Mouse (Mus musculus): ENCODE data around the gene Slc24a4. TPM values are rescaled to one million over a fixed set of nuclear protein-coding genes. Genes with fewer than 3 reads are reported as not detected.
"Not testable (repeated sequence)": the region's sequence is repeated elsewhere in the genome, so short reads cannot be mapped to it uniquely, and the experiment has no call there.

Slc24a4 gene
- total RNA-seq, 2 experiments from 2014 or later = 45.0 to 49.2 TPM

DNA sequence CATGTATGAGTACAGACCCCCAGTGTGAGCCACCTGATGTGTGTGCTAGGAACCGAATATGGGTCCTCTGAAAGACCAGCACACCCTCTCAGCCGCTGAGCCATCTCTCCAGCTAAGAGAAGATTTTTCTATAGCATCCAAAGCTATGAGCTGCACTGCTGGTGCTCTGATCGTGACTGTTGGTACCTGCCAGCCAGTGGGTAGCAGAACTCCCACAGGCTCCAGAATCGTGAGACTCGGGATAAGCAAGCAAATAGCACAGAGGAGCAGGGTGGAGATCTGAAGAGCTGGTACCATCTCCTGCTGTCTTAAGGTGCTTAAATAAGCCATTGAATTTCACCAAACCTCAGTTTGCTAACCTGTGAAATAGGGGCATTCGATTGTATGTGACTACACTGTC, 119.6 kb downstream of the Slc24a4 start:
- DNase-seq (ENCODE audit: low spot score in 2 of 2) = peak; percentile 29 to 64

DNA sequence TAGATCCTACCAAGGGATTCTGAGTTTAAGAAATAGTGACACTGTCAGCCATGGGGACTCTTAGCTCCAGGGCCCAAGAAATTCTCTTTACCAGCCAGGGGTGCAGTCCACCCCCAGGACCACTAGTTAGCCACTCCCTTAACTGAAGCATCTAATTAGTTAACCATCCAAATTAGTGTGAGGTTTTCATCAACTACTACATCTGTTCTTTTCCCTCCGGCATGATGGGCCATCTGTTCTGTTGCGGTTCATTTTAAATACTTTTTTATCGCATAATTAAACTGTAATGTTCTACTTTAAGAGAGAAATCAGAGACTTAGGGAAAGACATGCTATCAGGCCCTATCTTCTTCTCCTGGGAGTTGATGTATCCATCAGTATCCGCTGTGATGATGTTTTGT, 121.8 kb downstream of the Slc24a4 start:
- DNase-seq (ENCODE audit: low spot score in 2 of 2) = no peak

- DNase-seq (ENCODE audit: low spot score in 2 of 2) = peak; percentile 30 to 33
Measured at GRCm38 (mm10) chr12:102251070-102251469, 122.5 kb downstream of the Slc24a4 start.

- DNase-seq (ENCODE audit: low spot score in 2 of 2) = peak in 1 of 2 experiments; percentile 22
Measured at GRCm38 (mm10) chr12:102251985-102252384, 123.5 kb downstream of the Slc24a4 start.

GRCm38 (mm10) chr12:102252525-102252924, 124.0 kb downstream of the Slc24a4 start:
- no peak for DNase-seq (ENCODE audit: low spot score in 2 of 2)

DNA sequence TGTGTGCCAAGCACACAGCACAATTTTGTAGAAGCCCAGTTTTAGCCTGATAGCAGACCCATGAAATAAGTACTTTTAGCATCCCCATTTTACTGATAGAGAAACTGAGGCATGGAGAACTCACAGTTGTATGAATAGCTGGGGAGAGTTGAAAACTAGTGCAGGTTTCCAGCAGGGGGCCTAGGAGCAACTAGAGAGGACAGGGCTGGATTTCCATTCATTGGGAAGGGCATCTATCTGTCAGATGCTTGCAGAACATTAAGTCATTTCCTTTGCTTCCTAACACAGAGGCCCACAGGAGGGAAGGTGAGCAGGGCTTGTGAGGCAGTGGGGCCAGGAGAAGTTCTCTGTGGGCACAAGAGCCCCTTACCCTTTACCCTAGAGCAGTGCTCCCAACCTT, 126.5 kb downstream of the Slc24a4 start:
- no peak for DNase-seq (ENCODE audit: low spot score in 2 of 2)

DNA sequence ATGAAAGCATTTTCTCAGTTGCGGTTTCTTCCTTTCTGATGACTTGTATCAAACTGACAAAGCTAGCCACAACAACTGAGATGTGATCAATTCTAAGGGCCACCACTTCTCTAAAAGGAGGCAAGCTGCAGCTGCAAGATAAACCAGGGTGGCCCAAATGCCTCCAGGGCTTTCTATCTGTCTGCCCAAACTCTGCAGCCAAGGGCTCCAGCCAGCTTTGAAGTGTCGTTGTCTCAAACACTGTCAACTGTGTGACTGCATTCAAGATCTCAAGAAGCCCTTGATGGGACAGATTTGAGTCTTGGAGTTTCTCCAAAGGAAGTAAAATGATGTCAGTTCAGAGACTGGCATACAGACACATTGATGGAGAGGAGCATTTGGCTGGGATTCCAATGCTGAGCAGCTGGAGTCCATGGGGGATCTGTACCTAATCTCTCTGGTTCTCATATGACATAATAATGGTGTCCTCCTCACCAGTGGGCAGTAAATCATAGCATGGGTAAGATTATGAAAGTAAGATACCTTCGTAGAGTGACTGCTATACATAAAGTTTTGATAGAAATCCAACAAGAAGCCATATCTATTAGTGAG, 130.1 kb downstream of the Slc24a4 start:
- no peak for DNase-seq (ENCODE audit: low spot score in 2 of 2)

DNA sequence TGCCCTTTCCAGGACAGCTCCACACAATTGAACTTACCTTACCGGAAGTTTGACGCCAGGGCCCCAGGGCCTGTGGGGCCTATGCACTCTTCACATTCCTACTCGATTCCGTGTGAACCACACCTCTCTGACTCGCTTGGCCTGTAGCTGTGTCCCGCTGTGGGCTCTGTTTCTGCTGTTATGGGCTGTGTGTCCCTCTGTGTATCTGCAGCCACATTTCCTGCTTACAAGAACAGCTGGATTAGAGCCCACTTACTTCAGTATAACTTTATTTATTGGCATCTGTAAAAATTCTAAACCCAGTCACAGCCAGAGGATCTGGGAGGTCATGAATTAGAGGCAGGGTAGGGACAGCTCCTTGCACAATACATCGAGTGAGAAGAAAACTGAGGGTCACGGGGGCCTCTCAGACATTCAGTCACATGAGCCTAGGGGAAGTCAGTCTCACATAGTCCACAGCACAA, 133.4 kb downstream of the Slc24a4 start:
- no peak for DNase-seq (ENCODE audit: low spot score in 2 of 2)

- DNase-seq (ENCODE audit: low spot score in 2 of 2) = no peak
Measured at GRCm38 (mm10) chr12:102262809-102263208, 134.3 kb downstream of the Slc24a4 start.

GRCm38 (mm10) chr12:102263249-102263648, 134.7 kb downstream of the Slc24a4 start:
- DNase-seq (ENCODE audit: low spot score in 2 of 2) = no peak

GRCm38 (mm10) chr12:102266433-102266832, 137.9 kb downstream of the Slc24a4 start:
- no peak for DNase-seq (ENCODE audit: low spot score in 2 of 2)

- no peak for DNase-seq (ENCODE audit: low spot score in 2 of 2)
Measured at GRCm38 (mm10) chr12:102269144-102269543, 140.6 kb downstream of the Slc24a4 start.

DNA sequence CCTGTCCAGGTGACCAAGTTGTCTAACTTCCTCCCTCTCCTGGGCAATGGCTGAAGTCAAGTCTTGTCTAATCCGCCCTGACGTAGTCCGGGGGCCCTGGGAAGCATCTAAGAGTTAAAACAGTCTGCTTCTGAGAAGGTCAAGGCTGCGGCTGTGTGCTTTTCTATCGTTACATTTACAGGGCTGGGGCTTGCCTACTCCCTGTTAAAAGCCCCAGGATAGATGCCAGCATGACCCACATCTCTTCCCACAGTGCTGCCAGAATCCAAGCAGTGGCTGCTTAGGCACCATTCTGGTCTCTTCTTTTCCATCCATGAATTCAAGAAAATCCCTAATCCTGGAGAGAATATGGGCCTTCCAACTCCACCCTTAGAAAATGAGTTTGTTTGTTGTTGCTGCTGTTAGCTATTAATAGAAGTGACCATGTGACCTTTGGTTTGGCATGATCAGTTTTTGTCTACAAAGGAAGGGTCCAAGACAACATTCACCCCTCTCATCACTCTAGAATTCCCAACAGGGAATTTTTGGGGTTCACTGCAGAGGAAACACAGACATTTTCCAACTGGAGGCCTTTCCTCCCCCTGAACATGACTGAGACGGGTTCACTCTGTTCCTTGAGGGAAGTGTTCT, 142.4 kb downstream of the Slc24a4 start:
- DNase-seq (ENCODE audit: low spot score in 2 of 2) = no peak

DNA sequence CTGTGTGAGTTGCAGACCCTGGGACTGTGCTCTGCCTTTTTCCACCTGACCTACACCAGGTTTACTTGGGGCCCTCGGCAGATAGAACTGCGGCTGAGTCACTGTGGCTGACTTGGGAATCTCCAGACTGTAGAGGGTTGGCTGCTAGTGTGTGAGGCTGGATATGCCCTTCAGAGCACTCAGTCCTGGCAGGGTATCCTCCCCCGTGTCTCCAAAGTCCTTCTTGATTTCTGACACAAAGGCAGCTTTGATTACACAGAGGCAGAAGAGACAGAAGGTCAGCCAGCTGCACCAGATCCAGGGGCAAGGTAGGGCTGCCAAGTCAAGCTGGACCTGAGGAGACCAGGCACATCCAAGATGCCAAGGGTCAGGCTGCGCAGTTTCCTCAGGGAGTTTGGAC, 142.9 kb downstream of the Slc24a4 start:
- DNase-seq (ENCODE audit: low spot score in 2 of 2) = no peak

GRCm38 (mm10) chr12:102275833-102276443, 147.4 kb downstream of the Slc24a4 start:
- DNase-seq (ENCODE audit: low spot score in 2 of 2) = no peak

GRCm38 (mm10) chr12:102280290-102280689, 151.8 kb downstream of the Slc24a4 start:
- DNase-seq (ENCODE audit: low spot score in 2 of 2) = not testable (repeated sequence)

- DNase-seq (ENCODE audit: low spot score in 2 of 2) = no peak
Measured at GRCm38 (mm10) chr12:102280867-102281503, 152.5 kb downstream of the Slc24a4 start.

DNA sequence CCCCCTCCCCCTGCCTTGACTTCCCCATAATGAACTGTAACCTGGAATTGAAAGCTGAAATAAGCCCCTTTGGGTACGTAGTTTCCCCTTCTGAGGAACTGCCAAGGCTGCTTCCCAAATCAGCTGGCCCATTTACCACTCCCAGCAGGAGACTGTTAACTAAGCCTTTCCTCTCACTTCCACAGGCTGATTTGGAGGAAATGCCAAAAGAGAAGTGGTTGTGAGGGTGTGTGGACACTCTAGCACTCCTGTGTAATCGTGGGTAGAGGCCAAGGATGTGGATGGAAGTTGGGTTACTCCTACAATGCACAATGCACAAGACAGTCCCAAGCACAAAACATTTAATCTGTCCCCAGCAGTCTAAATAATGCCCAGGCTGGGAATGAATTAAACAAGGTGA, 153.6 kb downstream of the Slc24a4 start:
- DNase-seq (ENCODE audit: low spot score in 2 of 2) = no peak

DNA sequence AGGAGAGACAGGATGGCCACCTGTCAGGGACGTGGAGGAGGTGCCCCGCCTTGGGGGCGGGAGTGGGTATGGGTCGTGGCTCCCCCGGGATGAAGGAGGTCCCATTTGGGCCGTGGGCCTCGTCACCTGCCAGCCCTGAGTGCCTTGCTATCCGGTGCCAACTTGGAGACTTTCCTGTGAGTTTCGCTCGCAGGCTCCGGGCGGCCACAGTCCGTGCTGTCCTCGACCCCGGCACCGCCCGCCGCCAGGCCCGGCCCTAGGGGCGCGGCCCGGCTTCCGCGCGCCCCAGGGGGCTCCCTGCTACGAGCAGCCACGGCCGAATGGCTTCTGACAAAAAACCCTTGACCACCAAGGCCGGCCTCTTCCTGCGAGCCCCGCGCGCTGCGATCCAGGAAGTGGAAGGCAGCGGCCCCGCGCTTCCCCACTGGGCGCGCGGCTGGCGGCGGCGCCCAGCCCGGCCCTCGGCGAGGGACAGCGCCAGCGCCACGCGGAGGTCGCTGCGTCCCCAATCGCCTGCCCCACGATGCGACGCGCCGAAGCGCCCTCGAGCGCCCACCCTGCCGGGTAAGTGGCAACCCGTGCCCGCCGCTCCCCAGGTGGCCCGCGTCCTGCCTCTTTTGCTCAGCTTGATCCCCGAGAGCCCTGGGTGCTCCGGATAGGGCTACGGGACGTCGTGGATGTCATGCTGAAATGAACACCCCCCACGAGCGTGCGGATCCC, 154.4 kb downstream of the Slc24a4 start, which contains the start of gene Rin3:
Rin3 (plus strand) TSS at position 286 of the 720 bp plus-strand sequence.
- DNase-seq (ENCODE audit: low spot score in 2 of 2) = no peak

DNA sequence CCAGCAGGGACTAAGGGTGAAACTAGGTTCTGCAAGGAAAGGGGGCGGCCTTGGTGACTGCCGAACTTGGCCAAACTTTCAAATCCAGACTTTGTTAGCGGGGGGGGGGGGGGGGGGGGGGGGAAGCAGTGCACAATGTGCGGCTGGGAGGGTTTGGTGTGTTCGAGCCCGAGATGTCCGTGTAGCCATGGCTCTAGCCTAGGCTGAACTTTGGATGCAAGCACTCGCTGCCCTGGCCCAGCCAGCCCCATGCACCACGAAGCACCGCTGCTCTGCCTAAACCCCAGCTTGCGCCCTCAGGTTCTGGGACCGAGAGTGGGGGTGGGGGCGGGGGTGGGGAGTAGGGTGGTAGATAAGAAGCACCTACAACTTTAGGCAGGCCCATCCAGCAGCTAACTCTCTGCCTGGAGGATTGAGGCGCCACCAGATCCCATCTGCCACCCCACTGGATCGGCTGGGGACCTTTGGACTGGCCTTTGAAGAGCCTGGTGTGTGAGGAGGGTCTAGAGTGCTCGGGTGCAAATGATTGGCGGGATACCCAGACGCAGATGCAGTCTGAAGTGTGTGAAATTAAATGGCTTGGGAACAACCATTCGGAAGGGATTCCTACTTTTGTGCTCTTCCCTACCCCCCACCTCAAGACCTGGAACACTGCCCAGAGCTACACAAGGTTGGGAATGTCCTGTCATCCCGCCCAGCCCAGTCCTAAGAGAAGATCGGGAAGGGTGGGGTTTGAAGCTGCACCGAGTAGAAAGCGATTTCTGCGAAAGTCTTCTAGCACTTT, 155.1 kb downstream of the Slc24a4 start:
- no peak for DNase-seq (ENCODE audit: low spot score in 2 of 2)

DNA sequence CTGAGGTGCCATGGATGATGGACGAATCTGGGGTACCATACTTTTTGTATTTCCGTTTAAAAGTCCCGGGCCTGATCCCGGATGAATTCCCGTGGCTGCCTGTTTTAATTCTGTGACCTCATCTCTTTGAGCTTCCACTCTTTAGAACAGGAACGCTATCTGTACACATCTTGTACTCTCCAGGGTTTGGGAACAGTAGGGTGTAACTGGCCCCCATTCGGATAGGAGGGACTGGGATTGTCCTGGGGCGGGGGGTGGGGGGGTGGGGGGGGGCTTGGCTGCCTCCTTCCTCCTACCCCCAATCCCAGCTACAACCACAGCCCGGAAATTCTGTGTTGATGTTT, 155.7 kb downstream of the Slc24a4 start:
- DNase-seq (ENCODE audit: low spot score in 2 of 2) = no peak

All from left cerebral cortex, adult 18-20 months (tissue).